Mouse (Mus musculus): Measurements from ENCODE around the gene Zkscan5. TPM values are rescaled to one million over a fixed set of nuclear protein-coding genes. Genes with fewer than 3 reads are reported as not detected.
A peak's percentile ranks its signal among the peaks of the same experiment; 100 is the strongest.
"Not testable (repeated sequence)": the region's sequence is repeated elsewhere in the genome, so short reads cannot be mapped to it uniquely, and the experiment has no call there.

The Zkscan5 gene
- polyA plus RNA-seq, 1 experiment from 2014 or later = 20.4 TPM

- ATAC-seq (replicated peaks; ENCODE audit: insufficient number of reproducible peaks, low FRiP score, low TSS enrichment, low read depth) = no peak
- WGBS = 56% methylated on average over 3 of the region's 3 CpGs
Measured at GRCm38 (mm10) chr5:145202446-145202845, 1.9 kb upstream of the Zkscan5 start.

GRCm38 (mm10) chr5:145205041-145205440, 679 bp downstream of the Zkscan5 start:
- Histone ChIP-seq H3K36me3 (replicated peaks; ENCODE audit: control insufficient read depth, insufficient read depth, low read depth, low read length) (no peaks in the 10 kb centered on the region), H3K27me3 (ENCODE audit: control insufficient read depth, insufficient read depth, low read length) (no peaks in the 10 kb centered on the region), H3K4me1 (ENCODE audit: control insufficient read depth, insufficient read depth, low read length) (peaks cover 3% of the 10 kb centered on the region; the same call in 1 of the 2 replicates), H3K4me3 (ENCODE audit: low read depth, low read length) (peak overlapping the region; percentile 64), H3K27ac (replicated peaks; ENCODE audit: low read depth, low read length) (no peak overlapping the region), H3K9me3 (replicated peaks; ENCODE audit: control insufficient read depth, low read length) (no peaks in the 10 kb centered on the region), H3K4me2 (ENCODE audit: low read depth, low read length) (peak overlapping the region; percentile 44), H3K9ac (replicated peaks; ENCODE audit: low read length) (peak overlapping the region; percentile 32)
- DNase-seq (ENCODE audit: low spot score) (no peak), ATAC-seq (replicated peaks; ENCODE audit: insufficient number of reproducible peaks, low FRiP score, low TSS enrichment, low read depth) (no peak)
- WGBS = 21% methylated on average over 9 of the region's 9 CpGs

More at GRCm38 (mm10) chr5:145202446-145202845, 1.9 kb upstream of the Zkscan5 start:
- no peak overlapping the region for H3K9ac ChIP-seq (replicated peaks; ENCODE audit: low read length)
- H3K4me1 ChIP-seq (ENCODE audit: control insufficient read depth, insufficient read depth, low read length) = peaks cover 3% of the 10 kb centered on the region; the same call in 1 of the 2 replicates
- no peak overlapping the region for H3K27ac ChIP-seq (replicated peaks; ENCODE audit: low read depth, low read length)
- H3K4me2 ChIP-seq (ENCODE audit: low read depth, low read length) = no peak overlapping the region
- no peaks in the 10 kb centered on the region for H3K36me3 ChIP-seq (replicated peaks; ENCODE audit: control insufficient read depth, insufficient read depth, low read depth, low read length)
- H3K9me3 ChIP-seq (replicated peaks; ENCODE audit: control insufficient read depth, low read length) = no peaks in the 10 kb centered on the region
- no peak for DNase-seq (ENCODE audit: low spot score)
- no peak overlapping the region for H3K4me3 ChIP-seq (ENCODE audit: low read depth, low read length)
- H3K27me3 ChIP-seq (ENCODE audit: control insufficient read depth, insufficient read depth, low read length) = no peaks in the 10 kb centered on the region

GRCm38 (mm10) chr5:145207385-145207784, 3.0 kb downstream of the Zkscan5 start:
- H3K4me2 ChIP-seq (ENCODE audit: low read depth, low read length) = no peak overlapping the region
- no peak for DNase-seq (ENCODE audit: low spot score)
- H3K4me3 ChIP-seq (ENCODE audit: low read depth, low read length) = no peak overlapping the region
- no peaks in the 10 kb centered on the region; the same call in 1 of the 2 replicates for H3K36me3 ChIP-seq (replicated peaks; ENCODE audit: control insufficient read depth, insufficient read depth, low read depth, low read length)
- WGBS = 97% methylated on average over 6 of the region's 6 CpGs
- peaks cover 3% of the 10 kb centered on the region; the same call in 1 of the 2 replicates for H3K4me1 ChIP-seq (ENCODE audit: control insufficient read depth, insufficient read depth, low read length)
- H3K27me3 ChIP-seq (ENCODE audit: control insufficient read depth, insufficient read depth, low read length) = no peaks in the 10 kb centered on the region
- no peak for ATAC-seq (replicated peaks; ENCODE audit: insufficient number of reproducible peaks, low FRiP score, low TSS enrichment, low read depth)
- no peaks in the 10 kb centered on the region for H3K9me3 ChIP-seq (replicated peaks; ENCODE audit: control insufficient read depth, low read length)
- H3K27ac ChIP-seq (replicated peaks; ENCODE audit: low read depth, low read length) = no peak overlapping the region
- no peak overlapping the region for H3K9ac ChIP-seq (replicated peaks; ENCODE audit: low read length)

- Histone ChIP-seq H3K9ac (replicated peaks; ENCODE audit: low read length) (no peak overlapping the region), H3K4me3 (ENCODE audit: low read depth, low read length) (no peak overlapping the region), H3K27me3 (ENCODE audit: control insufficient read depth, insufficient read depth, low read length) (no peaks in the 10 kb centered on the region), H3K36me3 (replicated peaks; ENCODE audit: control insufficient read depth, insufficient read depth, low read depth, low read length) (no peaks in the 10 kb centered on the region; the same call in 1 of the 2 replicates), H3K27ac (replicated peaks; ENCODE audit: low read depth, low read length) (no peak overlapping the region), H3K4me2 (ENCODE audit: low read depth, low read length) (no peak overlapping the region), H3K4me1 (ENCODE audit: control insufficient read depth, insufficient read depth, low read length) (peaks cover 3% of the 10 kb centered on the region; the same call in 1 of the 2 replicates), H3K9me3 (replicated peaks; ENCODE audit: control insufficient read depth, low read length) (no peaks in the 10 kb centered on the region)
- DNase-seq (ENCODE audit: low spot score) = no peak
- ATAC-seq (replicated peaks; ENCODE audit: insufficient number of reproducible peaks, low FRiP score, low TSS enrichment, low read depth) = no peak
- 77% methylated on average over 5 of the region's 6 CpGs for WGBS
Measured at GRCm38 (mm10) chr5:145207954-145208353, 3.6 kb downstream of the Zkscan5 start.

GRCm38 (mm10) chr5:145208391-145208790, 4.0 kb downstream of the Zkscan5 start:
- 41% methylated on average over 11 of the region's 11 CpGs for WGBS
- H3K36me3 ChIP-seq (replicated peaks; ENCODE audit: control insufficient read depth, insufficient read depth, low read depth, low read length); ATAC-seq (replicated peaks; ENCODE audit: insufficient number of reproducible peaks, low FRiP score, low TSS enrichment, low read depth); H3K4me3 ChIP-seq (ENCODE audit: low read depth, low read length); DNase-seq (ENCODE audit: low spot score); H3K4me2 ChIP-seq (ENCODE audit: low read depth, low read length); H3K9ac ChIP-seq (replicated peaks; ENCODE audit: low read length); H3K9me3 ChIP-seq (replicated peaks; ENCODE audit: control insufficient read depth, low read length); H3K27me3 ChIP-seq (ENCODE audit: control insufficient read depth, insufficient read depth, low read length); H3K27ac ChIP-seq (replicated peaks; ENCODE audit: low read depth, low read length); H3K4me1 ChIP-seq (ENCODE audit: control insufficient read depth, insufficient read depth, low read length): not testable (repeated sequence)

GRCm38 (mm10) chr5:145211340-145211739, 7.0 kb downstream of the Zkscan5 start:
- H3K4me2 ChIP-seq (ENCODE audit: low read depth, low read length) = no peak overlapping the region
- H3K27me3 ChIP-seq (ENCODE audit: control insufficient read depth, insufficient read depth, low read length) = no peaks in the 10 kb centered on the region
- no peaks in the 10 kb centered on the region; the same call in 1 of the 2 replicates for H3K36me3 ChIP-seq (replicated peaks; ENCODE audit: control insufficient read depth, insufficient read depth, low read depth, low read length)
- no peak overlapping the region for H3K4me3 ChIP-seq (ENCODE audit: low read depth, low read length)
- ATAC-seq (replicated peaks; ENCODE audit: insufficient number of reproducible peaks, low FRiP score, low TSS enrichment, low read depth) = no peak
- DNase-seq (ENCODE audit: low spot score) = no peak
- no peak overlapping the region for H3K27ac ChIP-seq (replicated peaks; ENCODE audit: low read depth, low read length)
- 89% methylated on average over 4 of the region's 4 CpGs for WGBS
- H3K9ac ChIP-seq (replicated peaks; ENCODE audit: low read length) = no peak overlapping the region
- H3K9me3 ChIP-seq (replicated peaks; ENCODE audit: control insufficient read depth, low read length) = no peaks in the 10 kb centered on the region
- no peaks in the 10 kb centered on the region for H3K4me1 ChIP-seq (ENCODE audit: control insufficient read depth, insufficient read depth, low read length)

GRCm38 (mm10) chr5:145212216-145212615, 7.9 kb downstream of the Zkscan5 start:
- Histone ChIP-seq H3K9ac (replicated peaks; ENCODE audit: low read length) (no peak overlapping the region), H3K36me3 (replicated peaks; ENCODE audit: control insufficient read depth, insufficient read depth, low read depth, low read length) (no peaks in the 10 kb centered on the region; the same call in 1 of the 2 replicates), H3K4me1 (ENCODE audit: control insufficient read depth, insufficient read depth, low read length) (no peaks in the 10 kb centered on the region), H3K27me3 (ENCODE audit: control insufficient read depth, insufficient read depth, low read length) (no peaks in the 10 kb centered on the region), H3K27ac (replicated peaks; ENCODE audit: low read depth, low read length) (no peak overlapping the region), H3K9me3 (replicated peaks; ENCODE audit: control insufficient read depth, low read length) (no peaks in the 10 kb centered on the region), H3K4me3 (ENCODE audit: low read depth, low read length) (no peak overlapping the region), H3K4me2 (ENCODE audit: low read depth, low read length) (no peak overlapping the region)
- DNase-seq (ENCODE audit: low spot score) (no peak), ATAC-seq (replicated peaks; ENCODE audit: insufficient number of reproducible peaks, low FRiP score, low TSS enrichment, low read depth) (no peak)
- WGBS = 91% methylated on average over 4 of the region's 4 CpGs

GRCm38 (mm10) chr5:145213505-145213904, 9.1 kb downstream of the Zkscan5 start:
- Histone ChIP-seq H3K27me3 (ENCODE audit: control insufficient read depth, insufficient read depth, low read length) (no peaks in the 10 kb centered on the region), H3K4me3 (ENCODE audit: low read depth, low read length) (no peak overlapping the region), H3K9ac (replicated peaks; ENCODE audit: low read length) (no peak overlapping the region), H3K4me2 (ENCODE audit: low read depth, low read length) (no peak overlapping the region), H3K9me3 (replicated peaks; ENCODE audit: control insufficient read depth, low read length) (no peaks in the 10 kb centered on the region), H3K27ac (replicated peaks; ENCODE audit: low read depth, low read length) (no peak overlapping the region), H3K36me3 (replicated peaks; ENCODE audit: control insufficient read depth, insufficient read depth, low read depth, low read length) (no peaks in the 10 kb centered on the region; the same call in 1 of the 2 replicates), H3K4me1 (ENCODE audit: control insufficient read depth, insufficient read depth, low read length) (no peaks in the 10 kb centered on the region)
- DNase-seq (ENCODE audit: low spot score) = no peak
- 92% methylated on average over 3 of the region's 3 CpGs for WGBS
- no peak for ATAC-seq (replicated peaks; ENCODE audit: insufficient number of reproducible peaks, low FRiP score, low TSS enrichment, low read depth)

Measured in embryonic facial prominence, embryonic 11.5 days (tissue).